Mouse (Mus musculus) activated CD4-positive, CD25-positive, alpha-beta regulatory T cell (primary cell): ENCODE measurements around the gene Zfp969. TPM values are rescaled to one million over a fixed set of nuclear protein-coding genes. Genes with fewer than 3 reads are reported as not detected.

ENCODE experiments used
- polyA plus RNA-seq, 2 experiments: library from polyadenylated mRNA; unstranded; fragments of 100-300 nt; shearing (Covaris generic); gene quantifications; one replicate each; pipeline ENCODE4 v1.2.1; 2017

The Zfp969 gene
- polyA plus RNA-seq = 1 to 10 TPM in 1 of 2 experiments, not detected in 1; 2.8 TPM

DNA sequence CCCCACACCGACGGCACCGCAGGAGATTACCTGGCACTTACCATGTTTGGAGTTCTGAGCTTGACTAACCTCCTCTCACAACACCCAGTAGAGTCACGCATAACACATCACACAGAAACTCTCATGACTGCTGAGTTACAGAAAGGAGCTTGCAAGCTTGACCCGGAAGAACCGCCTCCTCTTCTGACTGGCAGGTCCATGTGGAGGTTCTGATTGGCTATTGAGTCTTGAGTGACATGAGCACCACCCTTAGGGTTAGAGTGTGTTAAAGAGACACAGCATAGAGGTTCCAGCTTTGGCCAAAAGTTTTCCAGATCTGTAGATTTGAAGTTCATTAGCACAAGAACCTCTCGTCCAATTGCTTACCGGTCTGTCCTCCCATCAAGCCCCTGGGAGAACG is at the start of gene Zfp969:
Gene Zfp969, minus strand, starts transcription at position 101 of the 400 bp plus-strand sequence.

GRCm38 (mm10) chr2:175741237-175741636 is 37.8 kb upstream of the Zfp969 start, which contains the start of gene Gm2007:
TSS of gene Gm2007 (plus strand) at chr2:175741537.

DNA sequence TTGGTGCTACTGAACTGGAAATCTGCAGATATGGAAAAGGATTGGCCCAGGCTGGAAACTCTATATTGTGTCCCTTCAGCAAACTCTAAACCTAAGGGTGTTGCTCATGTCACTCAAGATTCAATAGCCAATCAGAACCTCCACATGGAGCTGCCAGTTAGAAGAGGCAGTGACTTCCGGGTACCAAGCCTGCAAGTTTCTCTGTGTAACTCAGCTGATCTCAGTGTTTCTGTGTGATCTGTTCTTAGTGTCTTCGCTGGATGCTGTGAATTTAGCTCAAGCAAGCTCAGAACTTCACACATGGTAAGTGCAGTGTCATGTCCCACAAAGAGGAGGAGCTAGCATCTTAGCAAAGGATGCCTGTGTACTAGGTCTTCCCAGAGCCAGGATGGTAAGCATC is 59.8 kb downstream of the Zfp969 start, which contains the start of gene Gm11007:
Gene Gm11007, plus strand, starts transcription at position 301 of the 400 bp plus-strand sequence.

Other genes starting within 250 kb of the Zfp969 start
- 1 to 10 TPM; 5.8 to 7.7 TPM for gene Zfp965, start 233.7 kb downstream of the Zfp969 start, polyA plus RNA-seq
- gene Gm11007, start 59.7 kb downstream of the Zfp969 start, polyA plus RNA-seq = 10 to 100 TPM in 1 of 2 experiments, 1 to 10 TPM in 1; 9.5 to 10.3 TPM
- gene Gm2007, start 37.9 kb upstream of the Zfp969 start, polyA plus RNA-seq = 10 to 100 TPM in 1 of 2 experiments, 1 to 10 TPM in 1; 9.5 to 10.3 TPM
- 1 to 10 TPM in 1 of 2 experiments, under 1 TPM in 1; 0.84 to 2.1 TPM for gene Gm14288, start 97.4 kb upstream of the Zfp969 start, polyA plus RNA-seq
- gene Gm6710, start 165.6 kb upstream of the Zfp969 start, polyA plus RNA-seq = 1 to 10 TPM; 5.0 to 7.8 TPM
- gene Zfp966, start 227.5 kb upstream of the Zfp969 start, polyA plus RNA-seq = 1 to 10 TPM; 1.5 to 2.9 TPM